Mouse (Mus musculus): Measurements from ENCODE around the gene Smad9. TPM values are rescaled to one million over a fixed set of nuclear protein-coding genes. Genes with fewer than 3 reads are reported as not detected.

Smad9 gene
- not detected for polyA plus RNA-seq (2017; shearing (Covaris generic))

DNA sequence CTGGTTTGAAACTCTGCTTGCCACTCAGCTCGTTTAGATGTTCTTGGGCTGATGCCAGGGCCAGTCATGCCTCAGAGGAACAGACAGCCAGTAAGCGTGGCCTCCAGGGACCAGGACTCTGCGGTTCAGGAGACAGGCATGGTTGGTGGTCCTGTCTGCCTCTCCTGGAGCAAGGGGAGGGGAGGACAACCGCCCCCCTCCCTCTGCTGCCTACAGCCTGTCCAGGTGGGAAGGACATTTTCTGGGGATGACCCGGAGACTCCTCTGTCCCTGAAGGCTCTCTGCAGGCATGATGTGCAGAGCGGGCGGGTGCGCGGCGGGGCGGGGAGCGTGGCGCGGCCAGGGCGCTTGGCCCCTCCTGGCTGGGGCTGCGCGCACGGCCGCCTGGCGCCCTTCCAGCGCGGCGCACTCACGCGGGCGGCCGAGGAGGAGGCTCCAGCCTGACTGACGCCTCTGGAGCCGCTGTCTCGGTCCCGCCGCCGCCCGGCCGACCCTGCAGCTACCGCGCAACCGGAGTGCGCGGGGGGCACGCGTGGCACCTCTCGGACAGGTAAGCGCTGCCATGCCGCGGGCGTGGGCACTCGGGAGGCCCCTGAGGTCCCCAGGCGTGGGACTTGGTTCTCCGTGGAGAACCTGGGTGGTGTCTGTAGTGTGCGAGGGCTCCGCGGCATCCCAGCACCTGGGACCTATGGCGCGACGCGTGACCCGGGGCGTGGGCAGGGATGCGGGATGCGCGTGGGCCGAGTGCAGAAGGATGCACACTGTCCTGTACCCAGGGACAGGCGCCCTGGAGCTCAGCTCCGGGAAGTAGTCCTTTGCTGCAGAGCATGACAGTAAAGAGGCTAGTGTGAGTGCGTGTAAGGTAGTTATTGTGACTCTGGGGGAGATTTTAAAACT, at the start of gene Smad9:
TSS of gene Smad9 (plus strand) at position 438 of the 897 bp plus-strand sequence.
- no peak for ATAC-seq

DNA sequence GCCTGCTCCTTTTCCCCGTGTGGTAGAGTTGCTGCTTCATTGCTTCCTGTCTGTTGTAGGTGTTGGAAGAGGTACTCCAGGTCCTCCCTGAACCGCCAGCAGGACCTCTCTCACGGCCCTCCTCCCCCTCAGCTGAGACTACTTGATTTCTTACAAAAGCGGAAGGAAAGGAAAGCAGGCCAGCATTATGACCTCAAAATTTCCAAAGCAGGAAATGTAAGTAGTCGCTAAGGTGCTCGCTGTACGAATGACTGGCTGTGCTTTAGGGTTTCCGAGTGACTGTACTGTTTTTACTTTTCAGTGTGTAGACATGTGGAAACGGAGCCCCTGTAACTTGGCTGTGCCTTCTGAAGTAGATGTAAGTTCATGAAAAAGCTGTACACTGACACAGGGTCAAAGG, 46.4 kb upstream of the Smad9 start:
- ATAC-seq: peak; percentile 94

GRCm38 (mm10) chr3:54714253-54714652, 41.1 kb upstream of the Smad9 start, which contains the start of gene Gm21958:
Gene Gm21958 (minus strand): TSS chr3:54714353.
- no peak for ATAC-seq

DNA sequence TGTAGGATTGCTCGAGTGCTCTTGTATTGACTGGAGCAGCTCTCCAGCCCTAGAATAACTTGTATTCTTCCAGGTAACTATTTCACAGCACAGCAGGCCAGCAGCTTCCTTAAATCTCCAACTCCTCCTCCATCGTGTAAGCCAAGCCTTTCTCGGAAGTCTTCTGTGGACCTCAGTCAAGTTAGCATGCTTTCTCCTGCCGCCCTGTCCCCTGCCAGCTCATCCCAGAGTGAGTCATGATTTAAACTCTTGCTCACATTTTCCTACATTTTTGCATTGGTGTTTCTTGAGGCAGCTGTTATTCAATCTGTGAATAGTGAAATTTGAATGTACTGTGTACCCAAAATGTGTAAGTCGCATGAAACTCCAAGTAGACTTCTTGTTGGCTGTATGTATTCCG, 39.9 kb upstream of the Smad9 start:
- no peak for ATAC-seq

DNA sequence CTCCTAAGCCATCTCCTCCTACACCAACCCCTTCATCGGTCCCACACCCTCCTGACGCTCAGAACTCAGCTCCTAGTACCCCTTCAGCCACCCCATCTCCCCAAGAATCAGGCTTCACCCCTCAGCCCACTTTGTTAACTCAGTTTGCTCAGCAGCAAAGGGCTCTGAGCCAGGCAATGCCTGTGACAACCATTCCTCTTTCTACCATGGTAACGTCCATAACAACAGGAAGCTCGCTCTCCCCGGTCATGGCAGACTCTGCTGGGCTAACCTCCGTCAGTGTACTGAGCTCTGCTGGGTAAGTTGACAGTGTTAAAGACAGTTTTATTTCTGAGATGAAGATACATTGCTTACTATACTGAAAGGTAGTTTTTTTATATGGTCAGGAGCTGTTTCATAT, 38.0 kb upstream of the Smad9 start:
- ATAC-seq: no peak

GRCm38 (mm10) chr3:54718947-54719346, 36.4 kb upstream of the Smad9 start:
- no peak for ATAC-seq

GRCm38 (mm10) chr3:54723741-54724500, 31.5 kb upstream of the Smad9 start:
- peak; percentile 90 for ATAC-seq

GRCm38 (mm10) chr3:54725344-54725743, 30.0 kb upstream of the Smad9 start:
- ATAC-seq: no peak

- ATAC-seq: peak; percentile 6
Measured at GRCm38 (mm10) chr3:54727588-54727987, 27.8 kb upstream of the Smad9 start.

DNA sequence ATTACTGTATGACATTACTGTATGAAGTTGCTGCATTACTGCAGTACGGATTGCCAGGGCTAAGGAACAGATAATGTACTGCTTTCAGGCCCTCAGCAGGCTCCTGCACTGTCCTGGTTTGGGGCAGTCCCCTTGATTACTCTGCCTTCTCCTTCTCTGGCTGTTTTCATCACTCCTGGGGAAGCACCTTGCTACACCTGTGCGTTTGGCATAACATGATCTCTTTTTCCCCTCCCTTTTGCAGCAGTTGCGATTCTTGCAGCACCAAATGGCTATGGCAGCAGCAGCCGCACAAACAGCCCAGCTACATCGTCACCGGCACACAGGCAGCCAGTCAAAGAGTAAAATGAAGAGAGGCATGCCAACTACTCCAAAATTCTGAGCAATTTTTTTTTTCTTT, 27.3 kb upstream of the Smad9 start:
- ATAC-seq: no peak

- ATAC-seq: no peak
Measured at GRCm38 (mm10) chr3:54731626-54732150, 23.7 kb upstream of the Smad9 start.

- ATAC-seq: no peak
Measured at GRCm38 (mm10) chr3:54732371-54732770, 23.0 kb upstream of the Smad9 start.

DNA sequence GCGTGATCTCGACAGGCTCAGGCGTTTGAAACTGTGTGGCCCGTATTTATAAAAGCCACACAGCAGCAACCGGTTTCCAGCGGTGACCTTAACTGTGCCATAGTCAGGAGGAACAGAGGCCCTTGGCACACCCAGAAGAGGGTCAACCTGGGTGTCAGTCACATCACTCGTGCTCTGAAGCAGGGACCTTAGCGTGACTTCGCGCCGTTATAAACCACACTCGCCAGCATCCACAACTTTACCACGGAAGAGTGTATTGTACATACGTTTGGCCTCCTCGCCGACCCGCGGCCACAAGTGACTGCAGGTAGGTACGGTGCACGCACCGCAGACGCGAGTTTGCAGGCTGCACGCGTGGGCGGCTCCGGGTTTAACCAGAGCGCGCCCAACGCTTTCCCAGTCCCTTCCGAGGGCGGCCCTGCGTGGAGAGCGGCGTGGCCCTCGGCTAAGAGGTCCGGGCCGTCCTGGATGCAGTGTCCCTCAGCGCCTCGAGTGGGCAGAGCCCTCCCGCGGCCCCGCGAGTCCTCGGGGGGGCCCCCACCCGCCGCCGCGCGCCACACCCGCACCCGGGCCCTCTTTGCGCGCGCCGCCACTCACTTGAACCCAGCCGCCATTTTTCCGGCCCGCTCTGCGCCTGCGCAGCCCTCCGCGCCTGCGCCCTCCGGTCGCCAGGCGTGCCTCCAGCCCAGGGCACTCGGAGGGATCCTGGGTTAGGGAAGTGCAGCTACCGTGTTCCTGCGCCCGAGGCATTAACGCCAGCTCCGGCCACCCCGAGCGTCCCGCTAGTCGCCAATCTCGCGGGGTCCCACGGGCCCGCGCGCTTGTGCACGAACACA, 20.8 kb upstream of the Smad9 start:
- peak; percentile 74 for ATAC-seq

GRCm38 (mm10) chr3:54735247-54736046, 19.9 kb upstream of the Smad9 start, which contains the start of the genes Exosc8 and Alg5:
Gene Exosc8 (minus strand): TSS chr3:54735393.
Gene Alg5 (plus strand): TSS chr3:54735539.
- peak; percentile 74 for ATAC-seq

- ATAC-seq: no peak
Measured at GRCm38 (mm10) chr3:54736101-54736927, 19.1 kb upstream of the Smad9 start.

GRCm38 (mm10) chr3:54737317-54737716, 18.1 kb upstream of the Smad9 start:
- ATAC-seq: no peak

- ATAC-seq: no peak
Measured at GRCm38 (mm10) chr3:54741965-54742364, 13.4 kb upstream of the Smad9 start.

DNA sequence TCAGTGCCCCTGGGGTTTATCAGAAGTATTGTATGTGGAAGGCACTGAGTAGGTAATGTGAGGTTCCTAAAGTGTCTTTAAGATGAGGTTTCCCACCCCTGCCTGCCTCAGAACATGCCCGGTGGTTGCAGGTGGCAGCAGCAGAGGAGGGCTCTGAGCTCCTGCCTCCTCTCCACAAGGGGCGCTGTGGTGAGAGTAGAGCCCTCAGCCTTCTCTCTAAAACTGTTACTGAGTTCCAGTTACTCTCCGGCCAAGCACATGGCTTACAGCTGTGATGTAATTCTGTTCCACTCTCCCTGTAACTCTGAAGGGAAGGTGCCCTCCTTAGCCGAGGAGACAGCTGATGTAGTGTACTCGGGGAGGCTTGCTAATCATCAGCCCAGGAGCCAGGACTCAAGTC, 9.6 kb upstream of the Smad9 start:
- peak; percentile 28 for ATAC-seq

DNA sequence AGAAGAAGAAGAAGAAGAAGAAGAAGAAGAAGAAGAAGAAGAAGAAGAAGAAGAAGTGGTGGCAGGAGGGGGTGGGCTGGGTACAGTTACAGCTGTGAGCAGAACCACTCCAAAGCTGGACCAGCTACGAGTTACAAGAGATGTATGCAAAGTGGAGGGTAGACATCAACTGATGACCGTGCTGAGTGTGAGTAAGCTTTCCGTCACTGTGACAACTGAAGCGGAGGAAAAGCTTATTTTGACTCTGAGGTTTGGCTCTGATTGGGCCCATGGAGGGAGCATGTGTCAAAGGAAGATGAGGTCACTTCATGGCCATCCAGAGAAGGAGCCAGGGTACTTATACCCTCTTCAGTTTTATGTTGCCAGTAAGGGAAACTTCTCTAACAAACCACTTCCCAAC, 2.0 kb upstream of the Smad9 start:
- ATAC-seq: no peak

- ATAC-seq: no peak
Measured at GRCm38 (mm10) chr3:54756058-54756457, 676 bp downstream of the Smad9 start.

GRCm38 (mm10) chr3:54757446-54757845, 2.1 kb downstream of the Smad9 start:
- ATAC-seq: no peak

Data from inflammation-experienced regulatory T-cells, adult 6 months (primary cell).